Mouse (Mus musculus) neutrophil, adult 83 days (primary cell): ENCODE data around the gene Olfr1389. TPM values are rescaled to one million over a fixed set of nuclear protein-coding genes. Genes with fewer than 3 reads are reported as not detected.

Experiments used
- total RNA-seq, 2 experiments: library from RNA; stranded (reverse); gene quantifications; one replicate each; pipeline ENCODE4 v1.2.4; 2023

Gene Olfr1389
- not detected for total RNA-seq

GRCm38 (mm10) chr11:49422767-49423166 is at the start of gene Olfr1389:
TSS of gene Olfr1389 (plus strand) at chr11:49423067.

GRCm38 (mm10) chr11:49436411-49436810 is 13.5 kb downstream of the Olfr1389 start, which contains the start of gene Olfr1388:
TSS of gene Olfr1388 (plus strand) at chr11:49436624.

DNA sequence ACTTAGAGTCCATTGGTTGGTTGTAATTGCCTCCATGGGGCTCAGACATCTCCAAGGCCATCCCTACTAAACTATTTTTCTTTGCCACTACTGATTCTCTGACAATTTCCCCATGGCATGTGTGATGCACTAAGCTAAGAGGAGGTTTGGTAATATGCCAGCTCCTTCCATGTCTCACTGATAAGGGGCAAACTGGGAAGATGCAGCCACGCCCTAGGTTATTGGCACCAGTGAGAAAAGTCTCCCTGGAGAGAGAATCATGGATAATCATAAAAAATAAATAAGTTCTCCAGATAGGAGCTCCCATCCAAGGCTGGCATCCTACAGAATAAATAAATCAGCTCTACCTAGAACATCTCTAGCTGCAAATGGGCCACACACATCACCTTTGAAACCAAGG is 32.2 kb downstream of the Olfr1389 start, which contains the start of gene Olfr1387:
TSS of gene Olfr1387 (plus strand) at position 301 of the 400 bp plus-strand sequence.

DNA sequence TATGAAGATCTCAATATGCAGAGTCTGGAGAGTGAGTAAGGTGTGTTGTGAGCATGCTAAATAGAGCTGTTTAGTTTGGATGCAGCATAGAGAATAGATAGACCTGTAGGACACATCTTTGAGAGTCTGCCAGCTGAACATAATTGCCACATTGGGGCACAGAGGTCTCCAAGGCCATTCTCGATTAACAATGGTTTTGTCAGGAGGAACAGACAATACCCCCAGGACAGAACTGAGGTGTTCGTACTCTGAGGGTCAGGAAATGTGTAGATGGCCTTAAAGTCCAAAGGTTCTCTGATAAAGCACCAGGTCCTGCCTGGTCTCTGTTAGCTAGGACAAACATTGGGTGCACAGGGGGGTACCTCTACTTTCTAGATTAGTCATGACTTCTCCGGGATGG is 41.9 kb downstream of the Olfr1389 start, which contains the start of gene Olfr1386:
TSS of gene Olfr1386 (plus strand) at position 301 of the 400 bp plus-strand sequence.

Other genes with a start within 250 kb of the Olfr1389 start
- 1 to 10 TPM; 2.1 to 2.4 TPM for gene Btnl9, start 235.9 kb upstream of the Olfr1389 start, total RNA-seq
- gene Zfp62, start 219.8 kb upstream of the Olfr1389 start, total RNA-seq = 10 to 100 TPM; 44.4 to 46.3 TPM
- 10 to 100 TPM; 69.3 to 81.5 TPM for gene Mgat1, start 178.9 kb upstream of the Olfr1389 start, total RNA-seq
- under 1 TPM in 1 of 2 experiments, not detected in 1; 0.73 TPM for gene Olfr1393, start 144.8 kb upstream of the Olfr1389 start, total RNA-seq
- not detected for gene Olfr1392, start 137.8 kb upstream of the Olfr1389 start, total RNA-seq
- gene Olfr10, start 118.3 kb upstream of the Olfr1389 start, total RNA-seq = not detected
- not detected for gene Olfr1391, start 100.3 kb upstream of the Olfr1389 start, total RNA-seq
- gene Olfr1390, start 87.9 kb upstream of the Olfr1389 start, total RNA-seq = not detected
- gene Olfr1388, start 13.6 kb downstream of the Olfr1389 start, total RNA-seq = under 1 TPM; 0.26 to 0.28 TPM
- not detected for gene Olfr1387, start 32.3 kb downstream of the Olfr1389 start, total RNA-seq
- gene Olfr1386, start 42.0 kb downstream of the Olfr1389 start, total RNA-seq = not detected
- not detected for gene Olfr1385, start 66.0 kb downstream of the Olfr1389 start, total RNA-seq
- not detected for gene Olfr1384, start 83.7 kb downstream of the Olfr1389 start, total RNA-seq
- not detected for gene Olfr1383, start 96.6 kb downstream of the Olfr1389 start, total RNA-seq
- not detected for gene Olfr1382, start 105.2 kb downstream of the Olfr1389 start, total RNA-seq
- gene Olfr1381, start 120.4 kb downstream of the Olfr1389 start, total RNA-seq = not detected
- gene Olfr1380, start 133.8 kb downstream of the Olfr1389 start, total RNA-seq = not detected
- gene Flt4, start 186.2 kb downstream of the Olfr1389 start, total RNA-seq = under 1 TPM; 0.04 to 0.20 TPM
- gene Scgb3a1, start 240.5 kb downstream of the Olfr1389 start, total RNA-seq = not detected